Mouse (Mus musculus) thymus, adult 2 months (tissue): Measurements from ENCODE around the gene 1700123O20Rik.

Experiments used
- CTCF ChIP-seq: fragments of 200-500 bp; IDR thresholded peaks from 2 replicates; pipeline ENCODE4 v1.5.1; 2012; ENCODE audit warnings: mild to moderate bottlenecking, control low read depth, low read length, moderate library complexity, borderline replicate concordance; ENCODE audit not compliant: control insufficient read depth, poor library complexity, insufficient read depth; ENCODE audit errors: extremely low read depth
- POLR2A ChIP-seq: fragments of 200-500 bp; IDR thresholded peaks from 2 replicates; pipeline ENCODE4 v1.6.1; 2012; ENCODE audit warnings: mild to moderate bottlenecking, low read length, control low read depth, moderate library complexity; ENCODE audit not compliant: control insufficient read depth, poor library complexity, insufficient read depth; ENCODE audit errors: extremely low read depth

- TF ChIP-seq POLR2A (no peak), CTCF (peak; percentile 21; the same call in 1 of the 2 replicates)
Measured at GRCm38 (mm10) chr14:54638210-54638609, 47.8 kb upstream of the 1700123O20Rik start.
